Mouse (Mus musculus) retina, embryonic 14.5 days (tissue): ENCODE measurements at regions not wholly inside any gene's neighbourhood (a gene's known extent, or its start where the extent isn't known, plus 50 kb on each side); places are given as distances from the start of the nearest gene placed in this dataset.

Source experiments
- DNase-seq: peaks from one replicate; pipeline ENCODE4 v3.0.0-alpha.2; 2015; ENCODE audit warnings: low spot score

GRCm38 (mm10) chr16:24341736-24342135 is 51.6 kb upstream of the Lpp start:
- DNase-seq = no peak

GRCm38 (mm10) chr16:24340646-24341045 is 52.7 kb upstream of the Lpp start:
- DNase-seq = no peak

- no peak for DNase-seq
Measured at GRCm38 (mm10) chr16:24339320-24340265, 53.7 kb upstream of the Lpp start.

- no peak for DNase-seq
Measured at GRCm38 (mm10) chr16:24338404-24338803, 54.9 kb upstream of the Lpp start.

DNA sequence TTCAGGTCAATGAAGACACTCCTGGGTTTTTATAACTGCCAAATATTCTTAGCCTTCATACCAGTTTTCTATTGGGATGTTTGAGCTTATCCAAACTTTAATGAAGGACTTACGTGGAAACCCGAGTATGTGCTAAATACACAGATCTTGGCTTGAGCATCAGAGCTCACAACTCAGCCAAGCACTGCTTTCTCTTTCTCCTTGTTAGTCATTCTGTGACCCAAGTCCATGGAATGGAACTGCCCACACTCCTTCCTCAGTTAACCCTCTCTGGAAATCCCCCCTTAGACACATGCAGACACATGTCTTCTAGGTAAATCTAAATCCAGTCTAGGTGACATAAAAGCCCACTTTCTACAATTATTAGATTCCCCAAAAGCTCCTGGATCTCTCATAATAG is 58.9 kb upstream of the Lpp start:
- DNase-seq = no peak

DNA sequence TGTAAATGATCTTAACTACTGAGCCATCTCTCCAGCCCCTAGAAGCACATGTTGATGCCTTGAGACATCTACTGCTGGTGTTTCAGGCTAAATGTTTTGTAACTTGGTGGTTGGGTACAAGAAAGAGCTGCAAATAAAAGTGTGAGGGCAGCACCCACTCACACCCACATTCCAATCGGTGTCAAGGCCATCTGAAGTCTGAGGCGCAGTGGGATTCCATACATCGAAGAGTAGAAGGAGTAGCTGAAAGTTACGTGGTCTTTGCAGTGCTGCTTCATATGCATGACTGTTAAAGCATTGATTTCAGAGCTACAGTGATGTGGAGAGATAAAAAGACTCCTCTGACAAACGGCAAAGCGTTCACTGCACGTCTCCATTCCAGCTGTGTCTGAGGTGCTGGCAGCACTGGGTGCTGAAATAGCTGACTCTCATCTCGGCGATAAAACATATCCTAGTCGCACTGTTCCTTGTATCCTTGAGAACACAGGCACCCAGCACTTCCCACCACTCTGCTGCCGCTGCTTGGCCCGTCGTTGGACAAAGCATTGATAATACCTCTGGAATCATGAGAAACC is 61.8 kb upstream of the Lpp start:
- no peak for DNase-seq

GRCm38 (mm10) chr16:24326571-24326970 is 66.7 kb upstream of the Lpp start:
- DNase-seq = no peak

DNA sequence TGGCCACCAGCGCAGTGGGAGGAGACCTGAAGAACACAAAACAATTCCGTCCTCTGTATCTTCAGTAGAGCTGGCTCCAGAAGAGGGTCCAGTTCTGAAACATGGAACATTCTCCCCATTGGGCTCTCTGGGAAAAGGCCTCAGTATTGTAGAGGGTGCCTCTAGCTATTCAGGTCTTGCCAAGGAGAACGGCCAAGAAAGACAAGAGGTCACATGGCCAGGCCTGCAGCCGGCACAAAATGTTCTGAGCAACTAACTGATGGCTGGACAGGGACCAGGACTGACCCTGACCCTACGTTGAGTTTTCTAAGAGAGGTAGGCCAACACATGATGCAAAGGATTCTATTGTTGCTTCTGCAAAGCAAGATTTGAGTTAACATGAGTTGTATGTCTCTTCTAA is 67.3 kb upstream of the Lpp start:
- no peak for DNase-seq

GRCm38 (mm10) chr16:24324917-24325316 is 68.4 kb upstream of the Lpp start:
- no peak for DNase-seq

- no peak for DNase-seq
Measured at GRCm38 (mm10) chr16:24318723-24319437, 74.4 kb upstream of the Lpp start.

- no peak for DNase-seq
Measured at GRCm38 (mm10) chr16:24313544-24314326, 79.6 kb upstream of the Lpp start.

- DNase-seq = no peak
Measured at GRCm38 (mm10) chr16:24305391-24305790, 87.9 kb upstream of the Lpp start.

- DNase-seq = no peak
Measured at GRCm38 (mm10) chr16:24296790-24297189, 96.5 kb upstream of the Lpp start.

DNA sequence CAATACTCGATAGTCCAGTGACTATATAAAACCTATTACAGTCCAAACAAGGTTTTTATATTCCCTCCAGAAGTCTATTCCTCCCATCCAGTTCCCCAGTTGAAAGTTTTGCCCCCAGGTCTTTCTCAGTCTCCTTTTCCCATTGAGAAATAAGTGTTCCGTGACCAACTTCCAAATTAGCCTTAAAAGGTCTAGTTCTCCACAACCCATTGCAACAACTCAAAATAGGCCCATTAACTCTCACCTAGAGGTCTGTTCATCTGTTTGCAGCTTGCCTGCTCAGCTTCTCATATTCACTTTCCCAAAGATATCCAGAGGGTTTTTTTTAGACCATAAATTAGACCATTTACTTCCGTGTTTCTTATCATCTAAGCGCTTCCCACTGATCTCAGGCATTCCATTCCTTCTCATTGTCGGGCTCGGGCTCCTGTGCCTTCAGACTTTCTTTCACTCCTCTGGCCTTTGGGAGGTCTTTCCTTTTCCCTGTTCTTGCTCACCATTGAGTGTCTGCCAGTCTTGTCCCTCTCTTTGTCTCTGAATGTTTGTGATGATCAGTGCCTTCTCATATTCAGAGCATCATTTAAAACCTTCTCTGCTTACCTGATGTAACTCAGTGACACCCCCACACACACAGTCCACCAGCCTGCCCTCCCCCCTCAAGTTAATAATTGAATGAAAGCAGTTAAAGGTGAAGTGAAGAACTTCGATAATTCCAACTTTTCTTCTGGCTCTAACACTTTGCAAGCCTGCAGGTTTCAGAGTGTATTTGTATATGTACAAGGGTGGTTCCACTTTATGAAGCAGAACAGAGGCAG is 97.5 kb upstream of the Lpp start:
- DNase-seq = no peak

DNA sequence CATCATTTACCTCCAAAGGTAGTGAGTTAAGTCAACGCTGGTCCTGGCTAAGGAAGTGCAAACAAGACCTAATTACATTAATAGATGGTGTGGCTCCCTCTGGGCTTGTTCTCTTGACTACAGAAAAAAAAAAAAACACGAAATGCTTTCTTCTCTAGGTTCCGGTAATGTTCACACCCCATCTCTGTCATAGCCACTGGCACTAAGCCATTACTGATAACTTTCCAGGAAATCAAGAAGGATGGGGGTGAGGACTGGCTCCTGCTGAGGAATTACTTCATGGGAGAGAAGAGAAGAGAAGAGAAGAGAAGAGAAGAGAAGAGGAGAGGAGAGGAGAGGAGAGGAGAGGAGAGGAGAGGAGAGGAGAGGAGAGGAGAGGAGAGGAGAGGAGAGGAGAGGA is 109.1 kb upstream of the Lpp start:
- DNase-seq = no peak

GRCm38 (mm10) chr16:24282194-24282683 is 111.1 kb upstream of the Lpp start:
- DNase-seq = peak; percentile 16

- no peak for DNase-seq
Measured at GRCm38 (mm10) chr16:24281561-24281960, 111.7 kb upstream of the Lpp start.

- DNase-seq = no peak
Measured at GRCm38 (mm10) chr16:24277857-24278256, 115.5 kb upstream of the Lpp start.

DNA sequence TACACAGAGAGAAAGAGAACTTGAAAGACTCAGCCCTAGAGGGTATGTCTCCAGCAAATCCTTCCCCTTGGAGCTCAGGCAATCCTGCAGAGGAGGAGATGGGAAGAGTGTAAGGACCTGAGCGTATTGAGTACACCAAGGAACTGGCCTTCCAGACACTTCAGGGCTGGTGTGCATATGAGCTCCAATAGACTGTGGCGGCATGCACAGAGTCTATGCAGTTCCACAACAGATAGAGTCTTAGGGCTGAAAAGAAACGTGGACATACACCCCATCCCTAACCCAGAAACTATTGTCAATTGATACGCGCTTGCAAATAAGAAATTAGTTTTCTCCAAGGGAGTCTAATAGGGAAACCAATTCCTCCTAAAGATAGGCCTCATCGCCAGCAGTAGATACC is 130.6 kb upstream of the Lpp start:
- DNase-seq = no peak

GRCm38 (mm10) chr16:24259711-24260230 is 133.5 kb upstream of the Lpp start:
- no peak for DNase-seq

DNA sequence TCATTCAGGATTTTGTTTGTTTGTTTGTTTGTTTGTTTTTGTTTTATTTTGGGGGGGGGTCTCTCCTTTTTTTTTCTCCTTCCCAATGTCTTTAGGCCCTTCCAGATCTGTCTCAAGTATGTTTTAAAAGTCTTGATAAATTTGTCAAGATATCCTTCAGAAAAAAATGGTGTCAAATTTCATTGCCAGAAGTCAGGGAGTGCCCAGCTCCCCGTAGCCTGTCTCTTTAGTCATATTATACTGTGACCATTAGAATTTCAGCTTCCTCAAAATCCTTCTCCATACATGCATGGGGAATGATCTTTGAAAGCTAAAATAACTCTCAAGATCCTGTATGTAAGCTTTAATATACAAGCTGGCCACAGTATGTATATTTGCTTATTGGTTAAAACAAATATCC is 134.3 kb upstream of the Lpp start:
- no peak for DNase-seq
